Mouse (Mus musculus) erythroblast, embryonic 14.5 days (primary cell): Measurements from ENCODE around the gene Col15a1. TPM values are rescaled to one million over a fixed set of nuclear protein-coding genes. Genes with fewer than 3 reads are reported as not detected.

Experiments
- H3K27me3 ChIP-seq: 2 replicates; pipeline ENCODE4 v1.6.1; 2012; ENCODE audit warnings: inconsistent platforms; ENCODE audit not compliant: control insufficient read depth
- H3K36me3 ChIP-seq: 2 replicates; pipeline ENCODE4 v1.6.1; 2012; ENCODE audit warnings: mild to moderate bottlenecking, inconsistent platforms; ENCODE audit not compliant: control insufficient read depth
- H3K4me1 ChIP-seq: 2 replicates; pipeline ENCODE4 v1.6.1; 2012; ENCODE audit warnings: inconsistent platforms; ENCODE audit not compliant: control insufficient read depth
- H3K4me3 ChIP-seq: replicated peaks from 2 replicates; pipeline ENCODE3; 2012; ENCODE audit warnings: moderate library complexity, mild to moderate bottlenecking, inconsistent platforms
- H3K9me3 ChIP-seq: 2 replicates; pipeline ENCODE4 v1.6.1; 2012; ENCODE audit warnings: low read length, inconsistent platforms, mixed read lengths; ENCODE audit not compliant: control insufficient read depth
- GATA1 ChIP-seq: IDR thresholded peaks from 2 replicates; pipeline ENCODE4 v1.6.1; 2012; ENCODE audit warnings: low read length, inconsistent platforms, mixed read lengths
- TAL1 ChIP-seq: IDR thresholded peaks from 3 replicates; pipeline ENCODE4 v1.6.1; 2012; ENCODE audit warnings: low read length, inconsistent platforms, mixed read lengths
- polyA plus RNA-seq: library from polyadenylated mRNA; stranded (reverse); fragments of >175 nt; gene quantifications from 2 replicates; pipeline ENCODE4 v1.2.3, GENCODE M21; 2012

The Col15a1 gene
- polyA plus RNA-seq, 1 experiment: not detected

- Histone ChIP-seq H3K9me3 (peaks cover 7% of the 10 kb centered on the region), H3K27me3 (no peaks in the 10 kb centered on the region), H3K36me3 (no peaks in the 10 kb centered on the region), H3K4me1 (peaks cover 3% of the 10 kb centered on the region), H3K4me3 (no peak overlapping the region)
- TF ChIP-seq GATA1: no peak
Observed at GRCm38 (mm10) chr4:47251069-47251468, 43.1 kb downstream of the Col15a1 start.

GRCm38 (mm10) chr4:47251693-47252435 is 43.9 kb downstream of the Col15a1 start:
- Histone ChIP-seq H3K36me3 (no peaks in the 10 kb centered on the region), H3K9me3 (peaks cover 7% of the 10 kb centered on the region), H3K27me3 (no peaks in the 10 kb centered on the region), H3K4me3 (no peak overlapping the region), H3K4me1 (peaks cover 3% of the 10 kb centered on the region)
- TF ChIP-seq TAL1 (no peak), GATA1 (no peak)

- Histone ChIP-seq H3K4me1 (peaks cover 3% of the 10 kb centered on the region), H3K27me3 (no peaks in the 10 kb centered on the region), H3K9me3 (peaks cover 7% of the 10 kb centered on the region), H3K36me3 (no peaks in the 10 kb centered on the region), H3K4me3 (no peak overlapping the region)
- no peak for TF ChIP-seq TAL1
- TF ChIP-seq GATA1: no peak
Observed at GRCm38 (mm10) chr4:47252627-47253026, 44.7 kb downstream of the Col15a1 start.

- no peaks in the 10 kb centered on the region for H3K36me3 ChIP-seq
- peaks cover 7% of the 10 kb centered on the region for H3K9me3 ChIP-seq
- no peak overlapping the region for H3K4me3 ChIP-seq
- TF ChIP-seq GATA1 (no peak), TAL1 (no peak)
- H3K27me3 ChIP-seq: no peaks in the 10 kb centered on the region
- peaks cover 3% of the 10 kb centered on the region for H3K4me1 ChIP-seq
Observed at GRCm38 (mm10) chr4:47255641-47256040, 47.7 kb downstream of the Col15a1 start.

GRCm38 (mm10) chr4:47258201-47258600 is 50.2 kb downstream of the Col15a1 start:
- Histone ChIP-seq H3K36me3 (no peaks in the 10 kb centered on the region), H3K9me3 (no peaks in the 10 kb centered on the region; the same call in 1 of the 2 replicates), H3K4me1 (no peaks in the 10 kb centered on the region), H3K4me3 (no peak overlapping the region), H3K27me3 (no peaks in the 10 kb centered on the region)
- TF ChIP-seq GATA1 (no peak), TAL1 (no peak)

- TF ChIP-seq TAL1 (no peak), GATA1 (no peak)
- no peaks in the 10 kb centered on the region for H3K4me1 ChIP-seq
- no peaks in the 10 kb centered on the region for H3K27me3 ChIP-seq
- H3K36me3 ChIP-seq: no peaks in the 10 kb centered on the region
- no peak overlapping the region for H3K4me3 ChIP-seq
- H3K9me3 ChIP-seq: no peaks in the 10 kb centered on the region
Observed at GRCm38 (mm10) chr4:47261049-47261448, 53.1 kb downstream of the Col15a1 start.

- Histone ChIP-seq H3K36me3 (no peaks in the 10 kb centered on the region), H3K9me3 (no peaks in the 10 kb centered on the region), H3K27me3 (no peaks in the 10 kb centered on the region), H3K4me1 (no peaks in the 10 kb centered on the region), H3K4me3 (no peak overlapping the region)
- no peak for TF ChIP-seq TAL1
- TF ChIP-seq GATA1: no peak
Observed at GRCm38 (mm10) chr4:47261919-47262318, 54.0 kb downstream of the Col15a1 start.

- no peaks in the 10 kb centered on the region for H3K27me3 ChIP-seq
- TF ChIP-seq TAL1 (no peak), GATA1 (no peak)
- H3K4me3 ChIP-seq: no peak overlapping the region
- H3K36me3 ChIP-seq: no peaks in the 10 kb centered on the region
- no peaks in the 10 kb centered on the region for H3K4me1 ChIP-seq
- H3K9me3 ChIP-seq: no peaks in the 10 kb centered on the region
Observed at GRCm38 (mm10) chr4:47265555-47265954, 57.6 kb downstream of the Col15a1 start.

- H3K36me3 ChIP-seq: no peaks in the 10 kb centered on the region
- H3K4me1 ChIP-seq: no peaks in the 10 kb centered on the region
- H3K27me3 ChIP-seq: no peaks in the 10 kb centered on the region
- TF ChIP-seq TAL1: no peak
- TF ChIP-seq GATA1: no peak
- H3K4me3 ChIP-seq: no peak overlapping the region
- no peaks in the 10 kb centered on the region for H3K9me3 ChIP-seq
Observed at GRCm38 (mm10) chr4:47272452-47273130, 64.6 kb downstream of the Col15a1 start.

GRCm38 (mm10) chr4:47273795-47274194 is 65.8 kb downstream of the Col15a1 start:
- no peaks in the 10 kb centered on the region for H3K36me3 ChIP-seq
- H3K27me3 ChIP-seq: no peaks in the 10 kb centered on the region
- no peak overlapping the region for H3K4me3 ChIP-seq
- no peaks in the 10 kb centered on the region for H3K9me3 ChIP-seq
- H3K4me1 ChIP-seq: peaks cover 4% of the 10 kb centered on the region
- TF ChIP-seq TAL1: no peak
- TF ChIP-seq GATA1: no peak
